Mouse (Mus musculus): Measurements from ENCODE around the gene Pdpn.
"Not testable (repeated sequence)": the region's sequence is repeated elsewhere in the genome, so short reads cannot be mapped to it uniquely, and the experiment has no call there.

Pdpn gene

DNA sequence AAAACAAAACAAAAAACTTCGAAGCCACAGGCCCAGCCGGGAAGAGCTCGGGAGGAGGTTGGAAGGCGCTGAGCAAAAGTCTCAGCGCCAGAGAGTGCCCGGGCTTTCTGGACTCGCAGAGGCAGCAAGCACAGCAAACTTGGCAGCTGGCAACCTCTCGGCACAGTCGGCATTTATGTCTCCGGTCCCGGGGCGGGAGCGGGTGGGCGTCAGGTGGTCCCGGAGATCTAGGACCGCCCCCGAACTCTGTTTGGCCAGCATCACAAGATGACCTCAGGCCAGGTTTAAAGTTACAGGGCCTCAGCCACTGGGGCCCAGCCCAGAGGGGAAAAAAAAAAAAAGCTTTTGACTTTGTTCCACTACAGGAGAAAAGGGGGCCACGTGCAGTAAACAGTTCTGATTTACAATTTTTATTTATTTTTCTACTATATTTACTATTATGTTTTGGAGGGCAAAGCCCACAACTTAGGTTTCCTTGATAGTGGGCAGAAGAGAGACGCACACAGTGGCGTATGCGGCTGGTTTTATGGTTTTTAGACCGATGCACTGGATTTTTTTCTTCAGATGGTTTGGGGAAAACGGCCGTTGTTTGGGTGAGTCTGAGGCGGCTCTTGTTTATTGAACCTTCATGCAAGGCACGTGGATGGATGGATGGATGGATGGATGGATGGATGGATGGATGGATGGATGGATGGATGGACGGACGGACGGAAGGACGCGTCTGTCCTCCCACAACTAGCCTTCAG lies at the start of gene Pdpn:
TSS of gene Pdpn (minus strand) at position 240 of the 746 bp plus-strand sequence.
- DNase-seq (ENCODE audit: low spot score) = no peak

DNA sequence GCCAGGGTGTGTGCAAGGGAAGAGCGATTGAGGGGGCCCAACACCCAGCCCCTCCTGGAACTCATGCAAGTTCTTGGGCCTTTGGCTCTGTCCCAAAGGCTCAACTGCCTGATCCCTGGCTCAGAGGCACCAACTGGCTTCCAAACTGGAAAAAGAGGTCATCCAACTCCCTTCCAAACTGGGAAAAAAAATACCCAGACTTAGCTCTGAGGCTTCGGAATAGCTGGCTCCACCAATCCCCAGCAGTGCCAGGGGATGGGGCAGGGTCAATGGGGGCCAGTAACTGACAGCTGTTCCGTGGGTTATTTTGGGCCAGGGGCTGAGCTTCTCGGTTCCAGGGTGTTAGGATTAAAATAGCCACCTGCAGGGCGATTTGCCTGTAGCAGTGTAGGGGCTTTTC lies 49.3 kb upstream of the Pdpn start:
- no peak for DNase-seq (ENCODE audit: low spot score)

DNA sequence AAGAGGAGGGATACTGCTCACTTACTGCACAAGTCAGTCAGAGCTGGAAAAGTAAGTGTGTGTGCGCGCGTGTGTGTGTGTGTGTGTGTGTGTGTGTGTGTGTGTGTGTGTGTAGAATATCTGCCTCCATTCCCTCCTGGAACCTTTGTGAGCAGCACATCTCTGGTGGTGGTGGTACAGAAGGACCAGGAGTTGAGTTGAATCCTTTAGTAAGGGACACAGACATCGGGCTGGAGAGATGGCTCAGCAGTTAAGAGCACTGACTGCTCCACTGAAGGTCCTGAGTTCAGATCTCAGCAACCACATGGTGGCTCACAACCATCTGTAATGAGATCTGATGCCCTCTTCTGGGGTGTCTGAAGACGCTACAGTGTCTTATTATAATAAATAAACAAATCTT lies 46.1 kb upstream of the Pdpn start:
- not testable (repeated sequence) for DNase-seq (ENCODE audit: low spot score)

DNA sequence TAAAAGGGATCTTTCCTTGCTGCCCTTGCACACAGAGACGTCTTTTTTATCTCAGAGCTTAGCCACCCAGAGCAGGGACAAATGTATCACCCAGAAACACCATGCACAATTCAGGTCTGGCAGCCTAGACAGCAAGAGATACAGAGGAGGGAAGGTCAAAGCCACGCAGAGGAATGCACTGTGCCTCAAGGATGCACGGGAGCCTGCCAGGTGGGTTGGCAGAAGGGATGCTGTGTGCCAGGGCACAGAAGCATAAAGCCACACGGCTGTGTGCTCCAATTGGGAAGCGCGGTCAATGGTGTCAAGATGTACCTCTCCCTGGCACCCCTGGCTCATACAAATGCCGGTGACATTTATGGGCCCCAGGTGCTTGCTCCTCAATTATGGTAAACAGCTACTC lies 42.1 kb upstream of the Pdpn start:
- no peak for DNase-seq (ENCODE audit: low spot score)

DNA sequence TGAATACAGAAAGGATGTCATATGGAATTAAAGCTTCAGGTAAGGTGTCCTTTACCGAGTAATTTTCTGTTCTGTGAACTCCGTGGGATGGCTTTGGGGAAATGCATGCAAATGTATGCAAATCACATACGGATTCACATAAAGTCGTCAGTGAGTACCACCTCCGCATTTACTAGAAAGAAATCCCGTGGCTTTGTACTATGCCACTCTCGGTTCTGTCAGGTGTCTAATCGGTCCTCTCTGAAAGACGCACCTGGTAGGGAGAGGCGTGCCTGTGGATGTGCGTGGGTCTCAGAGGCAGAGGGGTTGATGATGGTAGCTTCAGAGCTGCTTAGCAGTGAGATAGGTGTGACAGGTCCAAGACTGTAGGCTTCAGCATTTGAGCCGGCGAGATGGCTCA lies 40.4 kb upstream of the Pdpn start:
- no peak for DNase-seq (ENCODE audit: low spot score)

DNA sequence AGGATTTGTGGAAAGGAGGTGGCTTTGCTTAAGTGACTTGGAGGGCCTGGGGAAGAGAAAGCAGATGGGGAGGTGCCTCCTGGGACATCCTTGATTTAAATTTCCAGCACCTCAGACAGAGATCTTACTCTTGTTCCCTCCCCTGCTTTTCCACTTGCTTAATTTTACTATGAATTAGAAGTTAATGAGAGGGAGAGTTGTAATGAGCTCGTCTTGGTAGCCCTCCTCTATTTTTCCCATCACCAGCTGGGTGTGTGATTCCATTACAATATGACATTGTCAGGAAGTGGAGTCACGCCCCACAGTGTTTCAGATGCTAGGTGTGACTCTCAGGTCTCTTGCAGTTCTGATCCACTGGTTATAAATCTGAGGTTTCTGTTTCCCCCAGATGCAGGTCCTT lies 36.7 kb upstream of the Pdpn start:
- DNase-seq (ENCODE audit: low spot score) = no peak

DNA sequence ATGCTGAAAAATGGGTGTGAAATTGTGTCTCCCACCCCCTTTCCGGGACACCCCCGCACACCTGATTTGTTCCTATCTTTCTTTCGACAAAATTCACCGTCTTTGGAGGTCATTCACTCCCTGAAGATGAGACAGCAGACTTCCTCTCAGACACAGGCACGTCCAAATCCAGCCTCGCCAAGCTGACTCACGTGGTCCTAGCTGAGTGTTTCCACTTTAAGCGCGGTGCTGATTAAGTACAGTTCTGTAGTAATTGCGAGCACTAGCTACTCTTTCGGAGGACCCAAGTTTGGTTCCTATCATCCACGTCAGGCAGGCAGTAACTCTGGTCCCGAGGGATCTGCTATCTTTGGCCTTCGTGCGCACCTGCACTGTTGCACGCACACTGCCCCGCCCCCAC lies 35.6 kb upstream of the Pdpn start:
- no peak for DNase-seq (ENCODE audit: low spot score)

DNA sequence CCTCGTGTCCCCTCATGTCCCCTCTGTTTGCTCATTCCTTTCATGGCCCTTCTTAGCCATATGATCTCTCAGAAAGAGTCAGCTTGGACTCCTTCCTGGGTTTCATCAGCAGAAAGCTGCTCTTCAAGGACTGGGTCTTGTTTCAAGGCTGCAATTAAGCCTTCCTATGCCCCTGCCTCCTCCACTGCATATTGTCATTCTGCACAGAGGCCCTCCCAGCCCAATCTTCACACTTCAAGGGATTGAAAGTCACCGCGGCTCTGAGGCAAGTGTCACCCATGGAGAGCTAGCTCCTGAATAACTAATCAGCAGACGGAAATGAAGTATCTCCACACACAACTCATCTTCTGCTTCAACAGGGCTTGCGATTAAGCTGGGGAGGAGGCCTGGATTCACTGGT lies 34.8 kb upstream of the Pdpn start:
- no peak for DNase-seq (ENCODE audit: low spot score)

DNA sequence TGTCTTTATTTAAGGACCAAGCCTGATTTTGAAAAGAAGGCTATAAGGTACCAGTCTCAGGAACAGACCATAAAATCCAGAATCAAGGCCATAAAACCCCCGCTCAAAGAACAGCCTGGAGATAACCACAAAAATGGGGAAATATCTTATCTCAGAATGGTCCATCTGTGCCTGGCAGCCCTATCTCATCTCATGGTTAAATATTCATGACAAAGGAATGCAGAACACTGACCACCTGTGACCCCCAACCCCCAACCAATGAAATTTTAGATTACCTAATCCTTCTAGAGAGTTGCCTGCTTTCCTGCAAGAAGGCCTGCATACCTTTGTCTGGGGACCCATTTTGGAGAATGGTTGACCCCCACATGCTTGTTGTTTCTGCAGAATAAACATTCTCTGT lies 32.4 kb upstream of the Pdpn start:
- no peak for DNase-seq (ENCODE audit: low spot score)

DNA sequence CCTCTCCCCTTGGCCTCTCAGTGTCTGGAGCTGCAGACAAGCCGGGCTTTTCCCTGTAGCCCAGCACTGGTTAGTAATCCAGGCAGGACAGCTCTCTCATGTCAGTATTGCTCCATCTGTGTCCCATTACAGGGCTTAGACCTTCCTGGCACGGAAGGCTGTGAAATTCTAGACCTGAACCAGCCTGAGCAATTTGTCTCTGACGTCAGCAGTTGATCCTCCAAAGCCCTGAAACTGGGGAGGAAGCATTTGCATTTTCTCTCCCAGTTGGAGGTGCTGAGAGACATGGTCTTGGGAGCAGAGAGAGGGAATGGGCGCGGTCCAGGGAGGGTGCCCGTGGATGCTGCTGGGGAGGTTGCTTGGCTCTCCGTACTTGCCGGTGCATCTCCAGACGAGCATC lies 31.2 kb upstream of the Pdpn start:
- no peak for DNase-seq (ENCODE audit: low spot score)

DNA sequence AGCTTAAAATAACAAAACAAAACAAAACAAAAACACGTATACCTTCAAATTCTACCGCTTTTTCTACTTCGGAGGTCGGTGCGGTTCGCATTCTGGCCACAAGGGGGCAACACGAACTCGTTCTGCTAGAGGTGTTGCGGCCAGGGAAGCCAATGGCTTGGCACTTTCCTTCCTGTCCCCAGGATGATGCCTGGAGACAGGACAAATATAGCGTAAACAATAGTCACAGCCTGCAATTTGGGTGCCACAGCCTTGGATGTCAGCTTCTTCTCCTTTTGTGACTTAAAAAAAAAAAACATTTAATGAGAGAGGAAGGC lies 26.2 kb upstream of the Pdpn start:
- peak; percentile 49 for DNase-seq (ENCODE audit: low spot score)

DNA sequence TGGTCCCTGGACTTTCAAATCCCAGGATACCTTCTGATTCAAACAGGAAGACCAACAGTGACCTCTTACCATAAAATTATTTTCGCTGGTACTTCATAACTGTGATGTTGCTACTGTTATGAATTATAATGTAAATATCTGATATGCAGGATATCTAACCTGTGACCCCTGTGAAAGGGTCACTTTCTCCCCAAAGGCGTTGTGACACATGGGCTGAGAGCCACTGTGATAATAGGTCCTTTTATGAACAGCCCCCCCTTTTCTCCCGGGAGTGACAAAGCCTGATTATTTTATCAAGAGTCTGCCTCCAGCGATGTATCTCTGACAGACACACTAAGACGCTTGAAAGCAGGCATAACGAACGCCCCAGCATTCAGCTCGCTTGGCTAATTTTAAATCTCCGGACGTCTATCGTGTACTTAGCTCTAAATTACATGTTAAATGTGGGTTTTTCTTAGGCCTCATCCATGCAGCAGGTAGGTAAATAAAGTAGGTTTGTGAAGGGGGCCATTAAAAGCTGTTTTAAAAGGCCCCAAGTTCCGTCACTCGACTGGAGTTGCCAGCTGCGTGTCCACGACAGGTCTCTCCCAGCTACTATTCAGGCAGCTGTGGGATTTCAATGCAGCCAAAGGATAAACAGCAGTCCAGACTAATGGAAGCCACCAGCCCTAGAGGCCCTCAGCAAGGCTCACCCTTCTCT lies 25.7 kb upstream of the Pdpn start:
- no peak for DNase-seq (ENCODE audit: low spot score)

DNA sequence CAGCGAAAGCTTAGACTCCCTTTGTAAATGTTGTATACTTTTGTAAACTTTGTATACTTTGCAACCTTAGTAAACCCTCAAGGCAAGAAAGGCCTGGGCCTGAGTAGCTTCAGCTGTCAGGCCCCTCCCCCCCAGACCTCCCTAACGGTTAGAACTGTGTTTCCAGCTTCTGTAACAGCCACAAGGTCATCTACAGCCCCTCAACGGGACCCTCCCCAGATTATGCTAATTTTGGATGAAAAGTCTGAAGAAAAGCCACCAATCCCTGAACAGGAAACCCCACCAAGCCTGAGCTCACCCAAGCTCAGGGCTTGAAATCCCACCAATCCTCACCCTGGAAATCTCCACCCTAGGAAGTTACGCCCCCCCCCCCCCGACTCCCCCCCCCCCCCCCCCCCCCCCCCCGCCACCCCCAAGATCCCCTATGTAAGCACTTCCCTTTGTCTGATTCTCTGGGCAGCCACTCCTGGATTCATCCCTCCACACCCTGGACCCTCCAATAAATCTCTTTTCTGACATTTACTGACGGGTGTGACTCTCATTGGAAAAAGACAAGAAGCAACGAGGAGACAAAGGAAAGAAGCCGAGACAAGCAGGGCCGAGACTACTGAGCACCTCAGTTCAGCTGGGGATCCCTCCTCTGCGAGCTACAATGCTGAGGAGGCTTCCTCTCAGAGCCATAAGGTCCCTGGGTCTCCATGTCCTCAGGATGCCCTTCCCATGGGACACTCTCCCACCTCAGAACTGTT lies 25.0 kb upstream of the Pdpn start:
- DNase-seq (ENCODE audit: low spot score) = no peak

DNA sequence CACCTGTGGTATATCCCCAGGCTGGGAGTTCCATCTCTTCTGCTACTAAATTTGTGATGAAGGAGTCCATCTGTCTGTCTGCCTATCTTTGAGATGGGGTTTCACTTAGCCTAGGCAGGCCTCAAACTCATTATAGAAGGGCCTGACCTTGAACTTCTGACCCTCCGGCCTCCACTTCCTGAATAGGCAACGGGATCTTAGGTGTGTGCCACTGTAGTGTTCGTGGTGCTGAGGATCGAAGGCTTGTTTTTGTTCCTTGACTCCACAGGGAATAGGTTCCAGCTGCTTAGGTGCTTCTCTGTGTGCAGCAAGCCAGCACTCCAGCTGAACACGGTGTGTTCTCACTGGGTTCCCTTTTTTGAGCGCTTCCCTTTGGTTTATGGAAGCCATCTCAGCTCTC lies 13.9 kb upstream of the Pdpn start:
- DNase-seq (ENCODE audit: low spot score) = no peak

DNA sequence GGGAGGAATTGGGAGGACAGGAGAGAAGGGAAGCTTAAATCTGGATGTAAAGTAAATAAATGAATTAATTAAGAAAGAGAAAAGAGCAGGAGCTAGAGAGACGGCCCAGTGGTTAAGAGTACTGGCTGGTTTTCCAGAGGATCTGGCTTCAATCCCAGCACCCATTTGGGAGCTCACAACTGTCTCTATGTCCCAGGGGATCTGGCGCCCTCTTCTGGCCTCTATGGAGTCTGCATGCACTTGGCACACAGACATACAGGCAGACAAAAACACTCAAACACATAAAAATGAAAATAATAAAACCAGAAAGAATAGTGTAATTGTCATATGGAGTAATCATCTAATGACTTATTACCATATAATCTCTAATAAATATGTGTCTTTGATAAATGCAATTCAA lies 12.0 kb upstream of the Pdpn start:
- no peak for DNase-seq (ENCODE audit: low spot score)

DNA sequence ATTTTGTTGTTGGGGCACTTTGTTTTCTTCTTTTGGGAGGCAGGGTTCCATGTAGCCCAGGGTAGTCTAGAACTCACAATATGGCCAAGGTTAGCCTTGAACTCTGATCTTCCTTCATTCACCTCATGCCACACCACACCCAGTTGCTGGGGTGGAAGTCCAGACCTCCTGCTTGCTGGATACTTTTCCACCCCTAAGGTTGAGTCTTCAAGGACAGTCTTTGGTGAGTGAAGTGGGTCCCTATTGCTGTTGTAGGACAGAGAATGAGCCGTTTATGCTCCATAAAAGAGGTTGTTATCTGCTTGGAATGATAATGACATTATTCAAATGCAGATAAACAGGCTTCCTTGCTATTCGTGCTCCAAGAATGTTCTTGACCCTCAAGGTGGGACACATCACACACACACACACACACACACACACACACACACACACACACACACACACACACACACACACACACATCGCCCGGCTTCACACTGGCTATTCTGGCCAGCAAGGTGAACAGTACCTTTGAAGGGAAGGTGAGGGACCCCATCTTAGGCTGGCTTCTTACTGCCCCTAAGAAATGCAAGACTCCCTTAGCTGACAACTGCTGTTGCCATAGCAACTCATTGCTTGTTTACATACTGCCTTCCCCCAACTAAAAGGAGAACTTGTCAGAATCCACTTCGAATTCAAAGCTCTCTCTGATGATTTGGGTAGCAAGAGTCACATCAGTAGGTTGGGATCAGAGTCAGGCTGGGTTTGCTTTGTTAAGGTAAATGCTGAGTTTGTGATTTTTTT lies 6.8 kb upstream of the Pdpn start:
- DNase-seq (ENCODE audit: low spot score) = no peak

DNA sequence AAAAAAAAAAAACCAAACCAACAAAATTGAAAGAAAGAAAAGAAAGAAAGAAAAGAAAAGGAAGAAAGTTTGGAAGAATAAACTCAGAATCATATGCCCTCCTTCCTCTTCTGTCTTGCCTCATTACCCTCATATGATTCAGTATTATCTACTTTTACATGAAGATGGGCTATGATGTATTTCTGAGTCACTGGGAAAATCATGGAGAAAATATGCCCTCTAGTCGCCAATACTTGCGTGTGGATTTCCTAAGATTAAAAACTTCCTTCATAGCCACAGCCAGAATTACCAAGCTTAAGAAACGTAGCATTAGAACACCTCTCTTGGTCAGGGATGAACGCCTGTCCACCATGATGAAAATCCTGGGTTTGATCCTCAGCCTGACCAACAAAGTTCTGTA lies 5.7 kb upstream of the Pdpn start:
- DNase-seq (ENCODE audit: low spot score) = no peak

DNA sequence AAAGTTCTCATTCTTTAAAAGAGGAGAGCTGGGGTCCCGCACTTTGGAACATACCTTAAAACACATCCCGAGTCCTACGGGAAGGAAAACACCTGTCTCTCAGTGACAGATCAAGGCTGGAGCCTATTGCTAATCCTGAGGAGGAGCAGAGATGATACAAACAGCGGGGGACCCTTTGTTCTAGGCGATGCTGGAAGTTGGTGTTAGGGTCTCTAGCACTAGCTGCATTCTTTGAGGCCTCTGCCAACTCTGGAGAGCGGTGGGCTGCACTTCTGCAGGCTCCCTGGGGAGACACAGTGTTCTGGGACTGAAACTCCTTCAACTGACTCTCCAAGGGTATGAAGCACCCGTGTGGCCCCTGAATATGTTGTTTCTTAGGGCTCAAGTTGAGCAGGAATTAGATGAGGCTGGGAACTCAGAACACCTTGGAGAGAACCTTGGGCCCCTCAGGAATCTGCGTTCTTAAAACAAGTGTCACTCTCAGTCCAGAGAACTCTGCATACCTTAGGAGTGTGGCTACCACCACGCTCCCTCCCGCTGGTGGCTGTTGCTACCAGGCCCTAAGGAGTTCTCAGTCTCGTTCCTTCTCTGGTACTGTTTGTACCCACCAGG lies 3.0 kb upstream of the Pdpn start:
- no peak for DNase-seq (ENCODE audit: low spot score)

DNA sequence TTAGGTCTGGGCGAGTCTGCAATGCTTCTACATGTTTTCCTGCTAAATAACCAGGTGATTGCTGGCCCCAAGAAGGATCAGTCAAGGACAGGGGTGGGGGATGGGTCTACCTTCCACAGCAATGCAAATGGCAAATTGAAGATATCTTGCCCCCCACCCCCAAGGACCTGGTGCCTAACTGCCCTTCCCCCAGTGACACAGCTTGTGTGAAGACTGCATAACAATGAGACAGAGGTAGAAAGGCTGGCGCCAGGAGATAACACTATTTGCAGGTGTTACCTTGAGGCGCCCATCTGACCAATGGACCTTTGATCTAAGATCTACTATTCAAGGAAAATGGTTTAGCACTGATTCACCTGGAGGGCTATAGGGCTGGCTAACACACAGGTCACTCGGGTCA lies 2.5 kb upstream of the Pdpn start:
- DNase-seq (ENCODE audit: low spot score) = no peak

DNA sequence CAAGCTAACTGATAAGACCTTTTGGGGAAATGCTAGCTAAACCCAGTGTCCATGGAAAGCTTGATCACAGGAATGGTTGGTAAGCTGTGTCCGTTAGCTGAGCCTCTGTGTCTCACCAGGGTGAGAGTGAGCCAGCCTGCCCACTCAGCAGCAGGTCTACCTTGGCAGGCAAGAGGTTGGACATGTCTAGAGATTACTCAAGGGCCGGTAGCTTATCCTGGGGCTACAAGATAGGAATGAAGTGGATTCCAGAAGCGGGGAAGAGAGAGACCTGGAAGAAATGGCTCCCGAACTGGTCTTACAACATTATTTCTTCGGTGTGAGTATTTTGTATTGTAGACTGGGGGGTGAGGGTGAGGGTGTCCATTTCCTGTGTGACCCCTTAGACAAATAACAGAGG lies 1.7 kb upstream of the Pdpn start:
- no peak for DNase-seq (ENCODE audit: low spot score)

DNA sequence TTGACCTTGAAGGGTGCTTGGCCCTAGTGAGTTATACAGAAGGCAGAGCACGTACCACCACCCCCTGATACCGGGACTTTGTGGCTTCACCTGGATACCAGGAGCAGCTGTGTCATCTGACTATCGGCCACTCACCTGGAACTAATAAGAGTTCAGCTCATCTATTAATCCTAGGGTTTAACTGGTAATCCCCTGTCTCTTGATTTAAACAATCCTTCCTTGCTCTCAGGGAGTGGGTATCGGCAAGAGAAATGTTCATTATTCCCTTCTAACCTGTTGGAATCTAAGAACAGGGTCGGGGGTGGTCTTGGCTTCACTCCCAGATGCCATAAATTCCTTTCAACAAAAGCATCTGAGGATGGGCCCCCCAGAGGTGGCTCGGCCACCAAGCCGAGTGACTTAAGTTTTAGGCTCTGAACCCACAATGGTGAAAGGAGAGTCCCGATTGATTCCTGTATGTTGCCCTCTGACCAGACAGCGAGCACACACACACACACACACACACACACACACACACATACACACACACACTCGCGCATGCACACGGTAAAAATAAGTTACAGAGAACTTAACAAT lies 837 bp upstream of the Pdpn start:
- DNase-seq (ENCODE audit: low spot score) = no peak
